Mouse (Mus musculus) neural tube, embryonic 15.5 days (tissue): Measurements from ENCODE around the gene Rnasek. TPM values are rescaled to one million over a fixed set of nuclear protein-coding genes. Genes with fewer than 3 reads are reported as not detected.

Source experiments
- ATAC-seq: fragments of 200-750 bp; cut with Nextera tagmentation; 2 replicates; pipeline ENCODE4 v1.8.0; 2017; ENCODE audit warnings: mild to moderate bottlenecking, moderate TSS enrichment, moderate library complexity; ENCODE audit not compliant: low FRiP score
- H3K27ac ChIP-seq: fragments of 300-500 bp; sonication (generic); replicated peaks from 2 replicates; pipeline ENCODE4 v1.5.1; 2015; ENCODE audit warnings: mild to moderate bottlenecking, inconsistent platforms
- H3K27me3 ChIP-seq: fragments of 300-500 bp; sonication (generic); replicated peaks from 2 replicates; pipeline ENCODE4 v1.6.1; 2015; ENCODE audit warnings: inconsistent platforms
- H3K36me3 ChIP-seq: fragments of 300-500 bp; sonication (generic); 2 replicates; pipeline ENCODE4 v1.6.1; 2015; ENCODE audit warnings: inconsistent platforms
- H3K4me1 ChIP-seq: fragments of 300-500 bp; sonication (generic); 2 replicates; pipeline ENCODE4 v1.6.1; 2015; ENCODE audit warnings: inconsistent platforms
- H3K4me2 ChIP-seq: fragments of 300-500 bp; sonication (generic); 2 replicates; pipeline ENCODE4 v1.6.1; 2015; ENCODE audit warnings: inconsistent platforms, mild to moderate bottlenecking, moderate library complexity
- H3K4me3 ChIP-seq: fragments of 300-500 bp; sonication (generic); replicated peaks from 2 replicates; pipeline ENCODE4 v1.5.1; 2015; ENCODE audit warnings: mild to moderate bottlenecking, inconsistent platforms
- H3K9ac ChIP-seq: fragments of 300-500 bp; sonication (generic); replicated peaks from 2 replicates; pipeline ENCODE4 v1.6.1; 2015; ENCODE audit warnings: mild to moderate bottlenecking, inconsistent platforms
- H3K9me3 ChIP-seq: fragments of 300-500 bp; sonication (generic); replicated peaks from 2 replicates; pipeline ENCODE4 v1.6.1; 2016; ENCODE audit warnings: inconsistent platforms
- WGBS: fragments of 180-500 bp; shearing (Covaris S2); methylation state at CpG from one replicate; pipeline ENCODE4 v1.1.7; 2015; ENCODE audit warnings: mixed read lengths; 5-methylcytosine and 5-hydroxymethylcytosine counted together
- polyA plus RNA-seq: library from polyadenylated mRNA; unstranded; fragments of >200 nt; fragmentation: Nextera tagmentation; extraction: Ambion mirVana; gene quantifications from 2 replicates; pipeline ENCODE4 v1.2.1, GENCODE M21; 2015

Gene Rnasek
- 384 and 458 TPM in 2 replicates for polyA plus RNA-seq

DNA sequence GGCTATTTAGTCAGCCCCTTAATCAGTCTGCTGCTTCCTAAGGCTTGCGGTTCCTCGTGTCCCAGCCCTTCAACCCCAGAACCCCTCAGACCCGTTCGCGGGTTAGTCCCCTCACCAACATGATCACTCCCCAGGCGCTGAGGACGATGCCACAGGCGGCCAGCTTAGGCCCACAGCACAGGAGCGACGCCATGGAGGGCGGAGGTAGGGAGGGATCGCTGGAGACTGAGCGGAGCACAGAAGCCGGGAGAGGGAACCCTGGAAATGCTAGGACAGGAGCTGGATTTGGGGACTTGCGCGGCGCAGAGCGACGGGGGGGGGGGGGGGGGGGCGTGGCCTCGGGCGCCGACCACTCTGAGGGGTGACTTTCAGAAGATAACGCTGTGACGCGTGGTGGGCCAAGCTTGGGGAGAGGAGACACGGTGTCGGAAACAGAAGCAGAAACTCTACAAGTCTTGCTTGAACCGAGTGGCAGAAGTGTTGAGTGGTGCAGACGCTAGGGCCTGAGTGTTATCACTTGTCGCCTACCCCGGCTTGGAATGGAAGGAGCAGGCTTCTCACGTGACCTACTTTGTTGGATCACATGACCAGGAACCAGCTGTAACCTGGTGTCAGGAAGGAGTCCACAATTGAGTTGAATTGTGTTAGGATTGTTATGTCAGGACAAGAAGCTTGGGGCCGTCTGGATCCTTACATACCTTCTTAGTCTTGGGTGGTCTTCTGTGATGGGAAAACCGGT is at the start of gene Rnasek, which contains the start of gene Gm21988:
TSS of gene Rnasek (minus strand) at position 302 of the 739 bp plus-strand sequence.
TSS of gene Gm21988 (minus strand) at position 290 of the 739 bp plus-strand sequence.
- Histone ChIP-seq H3K4me1 (peaks cover 34% of the 10 kb centered on the region), H3K4me3 (peak within 1 kb of the TSS; percentile 61), H3K36me3 (peaks cover 13% of the 10 kb centered on the region), H3K9ac (peak within 1 kb of the TSS; percentile 68), H3K4me2 (peak within 1 kb of the TSS; percentile 93), H3K27me3 (peaks cover 3% of the 10 kb centered on the region; the same call in 1 of the 2 replicates), H3K27ac (peak within 1 kb of the TSS; percentile 97), H3K9me3 (no peaks in the 10 kb centered on the region)
- WGBS = under 1% methylated on average over 34 of the region's 35 CpGs
- peak; percentile 51 for ATAC-seq

- WGBS = 65% methylated on average over 6 of the region's 6 CpGs
- H3K9me3 ChIP-seq = no peaks in the 10 kb centered on the region
- H3K9ac ChIP-seq = no peak overlapping the region
- H3K4me1 ChIP-seq = no peaks in the 10 kb centered on the region
- H3K4me2 ChIP-seq = no peak overlapping the region
- no peaks in the 10 kb centered on the region for H3K27me3 ChIP-seq
- H3K27ac ChIP-seq = no peak overlapping the region
- H3K4me3 ChIP-seq = no peak overlapping the region
- no peak for ATAC-seq
- no peaks in the 10 kb centered on the region for H3K36me3 ChIP-seq
Observed at GRCm38 (mm10) chr11:70289236-70289635, 49.6 kb upstream of the Rnasek start.

DNA sequence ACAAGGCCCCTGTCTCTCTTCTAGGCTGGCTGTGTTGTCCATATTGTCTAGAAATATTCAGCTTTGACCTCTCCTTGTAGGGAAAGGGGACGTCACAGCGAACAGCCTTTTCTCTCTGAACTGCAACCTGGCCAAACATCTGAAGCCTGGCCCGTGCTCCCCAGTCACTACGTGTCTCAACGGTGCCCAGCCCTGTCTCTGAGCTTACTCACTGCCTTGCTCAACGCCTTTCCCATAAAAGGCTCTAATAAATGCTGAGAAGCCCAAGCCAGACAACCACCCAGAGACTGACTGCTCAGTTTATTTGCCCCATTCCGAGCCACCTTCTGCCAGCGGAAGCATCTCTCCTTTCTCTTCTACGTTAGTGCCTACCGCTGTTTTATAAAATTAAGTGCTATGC is 48.5 kb upstream of the Rnasek start:
- Histone ChIP-seq H3K27me3 (no peaks in the 10 kb centered on the region), H3K36me3 (no peaks in the 10 kb centered on the region), H3K9ac (no peak overlapping the region), H3K9me3 (no peaks in the 10 kb centered on the region), H3K4me1 (no peaks in the 10 kb centered on the region), H3K4me3 (no peak overlapping the region), H3K4me2 (no peak overlapping the region), H3K27ac (no peak overlapping the region)
- 88% methylated on average over 10 of the region's 10 CpGs for WGBS
- ATAC-seq = no peak

- Histone ChIP-seq H3K9me3 (no peaks in the 10 kb centered on the region), H3K9ac (no peak overlapping the region), H3K4me2 (no peak overlapping the region), H3K4me1 (no peaks in the 10 kb centered on the region), H3K27ac (no peak overlapping the region), H3K36me3 (no peaks in the 10 kb centered on the region), H3K27me3 (no peaks in the 10 kb centered on the region), H3K4me3 (no peak overlapping the region)
- WGBS = 79% methylated on average over 5 of the region's 5 CpGs
- no peak for ATAC-seq
Observed at GRCm38 (mm10) chr11:70285686-70286085, 46.0 kb upstream of the Rnasek start.

DNA sequence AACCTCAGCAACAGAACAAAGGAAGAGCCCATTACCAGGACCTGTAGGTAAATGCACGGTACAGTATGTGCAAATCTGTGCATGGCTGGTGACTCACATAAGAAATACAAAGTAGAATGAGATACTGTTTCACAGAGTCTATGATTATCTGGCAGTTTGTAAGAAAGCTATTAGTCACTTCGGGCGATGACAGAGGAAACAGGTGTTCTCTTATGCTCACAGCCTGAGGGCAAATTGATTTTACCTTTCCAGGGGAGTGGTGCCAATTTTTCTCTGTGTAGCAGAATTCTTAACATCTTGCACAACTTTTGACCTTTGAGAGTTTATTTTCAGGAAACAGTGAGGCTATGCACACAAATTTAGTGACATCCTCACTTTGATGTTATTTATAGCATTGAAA is 45.1 kb upstream of the Rnasek start:
- Histone ChIP-seq H3K4me3 (no peak overlapping the region), H3K27me3 (no peaks in the 10 kb centered on the region), H3K4me2 (no peak overlapping the region), H3K27ac (no peak overlapping the region), H3K9me3 (no peaks in the 10 kb centered on the region), H3K9ac (no peak overlapping the region), H3K36me3 (no peaks in the 10 kb centered on the region), H3K4me1 (no peaks in the 10 kb centered on the region)
- 85% methylated on average over 3 of the region's 3 CpGs for WGBS
- ATAC-seq = no peak

- no peaks in the 10 kb centered on the region for H3K27me3 ChIP-seq
- H3K9me3 ChIP-seq = no peaks in the 10 kb centered on the region
- WGBS = 88% methylated on average over 4 of the region's 4 CpGs
- no peak for ATAC-seq
- no peaks in the 10 kb centered on the region for H3K36me3 ChIP-seq
- H3K27ac ChIP-seq = no peak overlapping the region
- H3K9ac ChIP-seq = no peak overlapping the region
- no peak overlapping the region for H3K4me3 ChIP-seq
- no peaks in the 10 kb centered on the region for H3K4me1 ChIP-seq
- no peak overlapping the region for H3K4me2 ChIP-seq
Observed at GRCm38 (mm10) chr11:70283666-70284065, 44.0 kb upstream of the Rnasek start.

- 70% methylated on average over 3 of the region's 3 CpGs for WGBS
Observed at GRCm38 (mm10) chr11:70280441-70280840, 40.8 kb upstream of the Rnasek start.

GRCm38 (mm10) chr11:70278961-70279360 is 39.3 kb upstream of the Rnasek start:
- Histone ChIP-seq H3K27ac (no peak overlapping the region), H3K4me2 (no peak overlapping the region), H3K27me3 (no peaks in the 10 kb centered on the region), H3K9me3 (no peaks in the 10 kb centered on the region), H3K4me1 (no peaks in the 10 kb centered on the region), H3K4me3 (no peak overlapping the region), H3K9ac (no peak overlapping the region), H3K36me3 (no peaks in the 10 kb centered on the region)
- ATAC-seq = no peak
- WGBS = 82% methylated on average over 3 of the region's 3 CpGs

More at GRCm38 (mm10) chr11:70280441-70280840, 40.8 kb upstream of the Rnasek start:
- no peak overlapping the region for H3K27ac ChIP-seq
- H3K4me2 ChIP-seq = no peak overlapping the region
- H3K4me3 ChIP-seq = no peak overlapping the region
- no peaks in the 10 kb centered on the region for H3K9me3 ChIP-seq
- H3K36me3 ChIP-seq = no peaks in the 10 kb centered on the region
- no peak overlapping the region for H3K9ac ChIP-seq
- ATAC-seq = no peak
- H3K27me3 ChIP-seq = no peaks in the 10 kb centered on the region
- no peaks in the 10 kb centered on the region for H3K4me1 ChIP-seq

- no peaks in the 10 kb centered on the region for H3K27me3 ChIP-seq
- 86% methylated on average over 7 of the region's 7 CpGs for WGBS
- ATAC-seq = no peak
Observed at GRCm38 (mm10) chr11:70271641-70272040, 32.0 kb upstream of the Rnasek start.

GRCm38 (mm10) chr11:70266405-70266804 is 26.8 kb upstream of the Rnasek start:
- no peak for ATAC-seq
- Histone ChIP-seq H3K27me3 (0 out of 2 replicates have a peak, but pooled peaks cover 4% of the 10 kb centered on the region), H3K36me3 (no peaks in the 10 kb centered on the region), H3K4me2 (no peak overlapping the region), H3K4me3 (no peak overlapping the region), H3K4me1 (no peaks in the 10 kb centered on the region), H3K9ac (no peak overlapping the region), H3K27ac (no peak overlapping the region), H3K9me3 (no peaks in the 10 kb centered on the region)
- 90% methylated on average over 1 of the region's 1 CpGs for WGBS

More at GRCm38 (mm10) chr11:70271641-70272040, 32.0 kb upstream of the Rnasek start:
- no peaks in the 10 kb centered on the region for H3K4me1 ChIP-seq
- H3K27ac ChIP-seq = no peak overlapping the region
- no peaks in the 10 kb centered on the region for H3K36me3 ChIP-seq
- H3K4me2 ChIP-seq = no peak overlapping the region
- H3K9me3 ChIP-seq = no peaks in the 10 kb centered on the region
- no peak overlapping the region for H3K4me3 ChIP-seq
- H3K9ac ChIP-seq = no peak overlapping the region

GRCm38 (mm10) chr11:70265819-70266218 is 26.2 kb upstream of the Rnasek start:
- Histone ChIP-seq H3K9me3 (no peaks in the 10 kb centered on the region), H3K9ac (no peak overlapping the region), H3K27me3 (0 out of 2 replicates have a peak, but pooled peaks cover 4% of the 10 kb centered on the region), H3K4me2 (no peak overlapping the region), H3K27ac (no peak overlapping the region), H3K4me1 (no peaks in the 10 kb centered on the region), H3K4me3 (no peak overlapping the region), H3K36me3 (no peaks in the 10 kb centered on the region)
- ATAC-seq = no peak
- WGBS = 82% methylated on average over 4 of the region's 4 CpGs

GRCm38 (mm10) chr11:70265252-70265651 is 25.6 kb upstream of the Rnasek start:
- ATAC-seq = no peak
- Histone ChIP-seq H3K4me3 (no peak overlapping the region), H3K9me3 (no peaks in the 10 kb centered on the region), H3K36me3 (no peaks in the 10 kb centered on the region), H3K4me1 (no peaks in the 10 kb centered on the region), H3K9ac (no peak overlapping the region), H3K27ac (no peak overlapping the region), H3K4me2 (no peak overlapping the region), H3K27me3 (0 out of 2 replicates have a peak, but pooled peaks cover 4% of the 10 kb centered on the region)
- 60% methylated on average over 3 of the region's 3 CpGs for WGBS
